Mouse (Mus musculus) E14TG2a.4 (cell line): ENCODE results near the gene Xpo6.
A peak's percentile ranks its signal among the peaks of the same experiment; 100 is the strongest.

Experiments used
- H3K27me3 ChIP-seq: 2 replicates; pipeline ENCODE4 v1.6.1; 2014; ENCODE audit warnings: low read length, control low read depth; ENCODE audit not compliant: insufficient read depth
- H3K36me3 ChIP-seq: 2 replicates; pipeline ENCODE4 v1.6.1; 2014; ENCODE audit warnings: low read length, control low read depth; ENCODE audit not compliant: insufficient read depth
- H3K4me1 ChIP-seq: replicated peaks from 2 replicates; pipeline ENCODE4 v1.6.1; 2014; ENCODE audit warnings: low read depth, low read length, control low read depth
- H3K4me3 ChIP-seq: replicated peaks from 2 replicates; pipeline ENCODE4 v1.5.1; 2014; ENCODE audit warnings: mild to moderate bottlenecking, low read length
- H3K9me3 ChIP-seq: 2 replicates; pipeline ENCODE4 v1.6.1; 2014; ENCODE audit warnings: low read length, control low read depth
- CTCF ChIP-seq: conservative IDR thresholded peaks from 2 replicates; pipeline ENCODE4 v1.5.1; 2014; ENCODE audit warnings: low read length
- NANOG ChIP-seq: IDR thresholded peaks from 2 replicates; pipeline ENCODE4 v1.6.1; 2014; ENCODE audit warnings: borderline replicate concordance, low read length, mixed read lengths
- POU5F1 ChIP-seq: IDR thresholded peaks from 2 replicates; pipeline ENCODE4 v1.6.1; 2014; ENCODE audit warnings: low read length, borderline replicate concordance

The Xpo6 gene

DNA sequence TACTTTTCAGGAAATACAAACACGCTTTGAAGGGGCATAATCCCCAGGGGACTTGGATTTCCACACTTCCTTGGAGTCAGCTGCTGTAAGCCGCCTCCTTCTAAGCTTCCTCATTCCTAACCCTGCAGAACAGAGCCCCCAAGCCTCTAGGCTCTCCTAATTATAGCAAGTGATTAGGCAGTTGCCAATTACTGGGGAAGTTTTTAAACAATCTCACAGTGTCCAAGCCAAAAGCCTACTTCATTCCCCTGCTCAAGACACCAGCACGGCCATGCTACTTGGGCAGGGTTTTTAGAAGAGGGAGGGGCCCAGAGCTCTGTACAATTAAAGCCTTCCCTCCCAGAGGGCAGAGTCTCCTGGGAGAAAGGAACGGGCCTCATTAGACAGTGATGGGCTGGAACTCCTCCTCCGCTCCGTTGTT, 114.0 kb downstream of the Xpo6 start:
- H3K27me3 ChIP-seq, result peaks cover 57% of the 10 kb centered on the region
- no peak for TF ChIP-seq NANOG
- no peak for TF ChIP-seq POU5F1
- TF ChIP-seq CTCF, result no peak
- H3K4me1 ChIP-seq, result peaks cover 22% of the 10 kb centered on the region
- H3K4me3 ChIP-seq, result no peak overlapping the region
- no peaks in the 10 kb centered on the region for H3K9me3 ChIP-seq
- no peaks in the 10 kb centered on the region for H3K36me3 ChIP-seq

DNA sequence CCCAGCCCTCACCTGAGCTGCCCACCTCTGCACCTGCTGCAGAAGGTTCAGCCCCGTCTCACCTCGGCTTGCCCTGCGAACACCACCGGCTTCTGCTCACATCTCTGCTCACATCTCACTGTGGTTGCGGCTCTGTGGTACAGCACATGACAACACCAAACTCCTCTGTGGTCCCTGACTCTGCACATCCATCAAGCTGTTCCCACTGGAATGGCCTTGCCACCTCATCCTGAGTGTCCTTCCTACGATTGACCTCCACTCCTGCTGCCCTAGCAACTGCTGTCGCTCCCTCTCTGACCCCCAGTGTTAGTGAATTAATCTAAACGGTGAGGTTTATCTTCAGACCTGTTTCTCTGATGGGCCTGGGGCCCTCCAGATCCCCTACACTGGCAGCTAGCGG, 115.1 kb downstream of the Xpo6 start:
- peaks cover 68% of the 10 kb centered on the region for H3K27me3 ChIP-seq
- H3K4me1 ChIP-seq, result peaks cover 26% of the 10 kb centered on the region
- H3K4me3 ChIP-seq, result no peak overlapping the region
- no peak for TF ChIP-seq NANOG
- TF ChIP-seq CTCF, result no peak
- no peaks in the 10 kb centered on the region for H3K36me3 ChIP-seq
- H3K9me3 ChIP-seq, result no peaks in the 10 kb centered on the region

DNA sequence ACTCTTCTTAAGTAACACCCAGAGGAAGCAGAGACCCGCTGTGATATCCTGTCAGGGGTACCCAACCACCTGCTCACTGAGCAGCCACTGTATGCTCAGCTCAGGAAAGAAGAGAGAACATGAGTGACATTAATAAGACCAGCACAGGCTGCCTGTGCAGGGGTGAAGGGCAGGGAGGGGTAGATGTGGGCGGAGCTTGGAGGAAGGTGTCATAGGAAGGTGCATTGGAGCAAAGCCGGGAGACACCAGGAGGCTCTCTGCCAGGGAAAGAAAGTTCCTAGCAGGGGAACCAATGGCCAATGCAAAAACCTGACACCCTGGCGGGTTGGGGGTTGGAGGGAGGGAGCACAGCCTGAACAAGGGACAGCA, 116.3 kb downstream of the Xpo6 start:
- peaks cover 26% of the 10 kb centered on the region for H3K4me1 ChIP-seq
- H3K27me3 ChIP-seq, result peaks cover 80% of the 10 kb centered on the region
- no peaks in the 10 kb centered on the region for H3K36me3 ChIP-seq
- no peak overlapping the region for H3K4me3 ChIP-seq
- TF ChIP-seq NANOG, result no peak
- no peak for TF ChIP-seq POU5F1
- no peak for TF ChIP-seq CTCF
- no peaks in the 10 kb centered on the region for H3K9me3 ChIP-seq

DNA sequence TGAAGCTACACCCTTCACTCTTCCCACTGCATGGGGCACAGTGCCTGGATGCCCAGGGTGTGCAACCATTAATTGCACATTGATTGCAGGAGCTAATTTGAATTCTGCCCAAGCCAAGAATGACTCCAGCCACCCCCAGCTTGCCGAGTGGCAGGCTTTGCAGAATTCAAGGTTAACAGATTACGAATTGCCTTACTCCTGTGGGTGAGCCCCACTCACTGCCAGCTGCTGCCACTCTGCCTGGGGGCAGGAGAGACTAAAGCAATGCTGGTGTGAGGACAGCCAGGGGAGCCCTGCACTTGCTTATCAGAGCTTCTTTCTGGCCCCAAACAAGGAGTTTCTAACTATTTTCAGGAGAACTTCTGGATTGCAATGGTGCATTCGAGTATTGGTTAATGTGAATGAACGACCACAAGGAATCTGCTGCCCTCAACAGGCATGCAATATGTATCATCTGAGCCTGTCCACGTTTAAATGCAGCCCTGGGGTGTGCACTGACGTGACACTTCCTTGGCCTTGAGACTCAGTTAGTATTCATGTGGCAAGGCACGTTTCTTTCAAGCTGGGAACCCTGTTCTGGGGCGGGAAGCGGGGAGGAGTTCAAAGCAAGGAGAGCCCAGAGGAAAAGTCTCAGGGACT, 116.8 kb downstream of the Xpo6 start:
- no peaks in the 10 kb centered on the region for H3K9me3 ChIP-seq
- no peaks in the 10 kb centered on the region for H3K36me3 ChIP-seq
- no peak overlapping the region for H3K4me3 ChIP-seq
- TF ChIP-seq NANOG, result no peak
- TF ChIP-seq POU5F1, result no peak
- no peak for TF ChIP-seq CTCF
- peaks cover 26% of the 10 kb centered on the region for H3K4me1 ChIP-seq
- peaks cover 85% of the 10 kb centered on the region for H3K27me3 ChIP-seq

DNA sequence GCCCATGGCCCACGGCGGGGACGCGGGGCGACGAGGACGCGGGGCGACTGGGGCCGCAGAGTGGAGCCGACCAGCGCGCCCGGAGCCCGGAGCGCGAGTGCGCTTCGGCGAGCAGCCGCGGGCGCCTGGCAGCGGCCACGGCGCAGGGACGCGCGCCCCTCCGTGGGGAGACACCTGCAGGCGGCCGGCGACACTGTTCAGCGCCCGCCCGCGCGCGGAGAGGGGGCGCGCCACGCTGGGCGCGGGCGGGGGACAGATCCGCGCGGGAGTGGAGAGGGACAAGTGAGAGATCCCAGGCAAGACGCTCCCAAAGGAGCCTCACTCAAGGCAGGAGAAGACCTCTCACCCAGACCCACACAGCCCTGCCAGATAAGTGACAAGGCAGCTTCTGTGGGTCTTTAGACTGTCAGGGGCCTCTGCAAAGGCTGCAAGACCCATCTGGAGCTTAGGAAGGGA, 118.0 kb downstream of the Xpo6 start, which contains the start of gene Gsg1l:
Gsg1l (minus strand) TSS at position 126 of the 456 bp plus-strand sequence.
- H3K9me3 ChIP-seq, result no peaks in the 10 kb centered on the region
- H3K4me3 ChIP-seq, result peak within 1 kb of the TSS; percentile 79
- TF ChIP-seq POU5F1 (no peak), CTCF (no peak), NANOG (no peak)
- no peaks in the 10 kb centered on the region for H3K36me3 ChIP-seq
- H3K4me1 ChIP-seq, result peaks cover 26% of the 10 kb centered on the region
- H3K27me3 ChIP-seq, result peaks cover 95% of the 10 kb centered on the region

DNA sequence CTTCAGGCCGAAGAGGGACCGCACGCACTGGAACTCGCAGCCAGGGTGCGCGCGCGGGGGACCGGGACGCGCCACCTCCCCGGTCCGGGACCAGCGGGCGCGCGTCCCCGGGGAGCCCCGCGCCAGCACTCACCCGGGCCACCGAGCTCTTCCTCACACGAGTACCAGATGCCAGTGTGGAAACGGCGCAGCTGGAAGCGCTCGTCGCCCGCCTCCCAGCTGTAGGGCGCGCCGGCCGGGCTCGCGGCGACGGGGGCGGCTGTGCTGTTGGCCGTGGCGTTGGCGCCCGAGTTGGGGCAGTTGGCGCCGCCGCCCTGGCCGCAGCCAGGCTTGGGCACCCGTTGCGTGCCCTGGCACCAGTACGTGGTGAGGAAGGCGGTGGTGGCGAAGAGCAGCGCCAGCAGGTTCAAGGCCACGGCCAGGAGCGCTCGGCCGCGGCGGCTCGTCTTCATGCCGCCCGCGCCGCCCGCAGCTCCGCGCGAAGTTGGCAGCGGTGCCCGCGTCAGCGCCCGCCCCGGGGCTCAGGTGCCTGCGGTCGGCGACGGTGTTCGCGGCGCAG, 118.5 kb downstream of the Xpo6 start:
- TF ChIP-seq POU5F1, result no peak
- no peaks in the 10 kb centered on the region for H3K36me3 ChIP-seq
- H3K4me1 ChIP-seq, result peaks cover 26% of the 10 kb centered on the region
- H3K27me3 ChIP-seq, result peaks cover 96% of the 10 kb centered on the region
- peak overlapping the region; percentile 79 for H3K4me3 ChIP-seq
- H3K9me3 ChIP-seq, result no peaks in the 10 kb centered on the region

DNA sequence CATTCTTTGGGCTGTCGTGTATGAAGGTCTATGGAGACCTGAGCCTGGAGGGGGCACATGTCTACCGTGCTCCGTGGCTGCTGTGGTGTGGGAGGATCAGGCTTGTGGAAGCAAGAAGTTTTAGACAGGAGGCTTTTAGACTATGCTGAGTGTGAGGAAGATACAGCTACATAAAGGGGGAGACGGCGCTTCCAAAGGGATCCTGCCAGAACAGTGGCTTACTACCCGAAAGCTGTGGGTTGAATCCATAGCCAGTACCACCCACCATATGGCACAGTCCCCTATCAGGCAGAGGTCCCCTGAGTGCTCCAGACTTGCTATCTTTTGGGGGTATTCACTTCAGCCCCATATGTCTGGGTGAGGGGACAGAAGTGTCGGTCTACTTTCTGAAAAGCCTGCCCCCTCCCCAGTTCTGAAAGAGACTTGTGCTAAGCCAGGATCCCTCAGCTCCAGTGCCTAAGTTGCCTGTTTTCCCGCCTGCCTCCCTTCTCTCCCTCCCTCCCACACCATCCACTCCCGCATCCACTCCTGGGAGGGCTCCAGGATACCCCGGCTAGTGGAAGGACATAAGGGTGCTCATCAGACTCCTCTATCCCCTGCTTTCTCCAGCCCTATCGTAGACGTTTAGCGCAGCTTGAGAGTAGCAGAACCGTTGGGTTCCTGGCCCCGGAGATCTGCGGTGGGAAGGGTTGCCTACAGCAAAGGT, 119.2 kb downstream of the Xpo6 start:
- peaks cover 23% of the 10 kb centered on the region for H3K4me1 ChIP-seq
- no peaks in the 10 kb centered on the region for H3K36me3 ChIP-seq
- peak overlapping the region; percentile 79 for H3K4me3 ChIP-seq
- peaks cover 90% of the 10 kb centered on the region for H3K27me3 ChIP-seq
- H3K9me3 ChIP-seq, result no peaks in the 10 kb centered on the region
- TF ChIP-seq CTCF, result no peak
- TF ChIP-seq NANOG, result no peak
- TF ChIP-seq POU5F1, result no peak

DNA sequence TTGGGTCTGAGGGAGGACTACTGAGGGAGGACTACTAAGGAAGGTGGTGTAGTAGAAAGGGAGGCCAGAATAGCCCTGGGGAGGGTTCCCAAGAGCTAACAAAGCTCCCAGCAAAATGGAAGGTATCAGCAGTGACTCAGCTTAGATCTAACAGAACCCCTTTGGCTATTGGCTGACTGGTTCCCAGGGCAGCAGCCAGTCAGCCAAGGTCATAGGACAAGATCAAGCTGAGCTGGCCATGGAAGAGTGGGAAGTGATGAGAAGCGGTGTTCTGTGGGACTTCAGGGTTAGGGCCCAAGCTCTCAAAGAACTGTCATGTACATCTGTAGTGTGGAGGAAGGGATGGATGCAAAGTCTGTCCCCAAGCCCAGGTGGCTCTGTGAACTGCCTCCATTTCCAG, 123.4 kb downstream of the Xpo6 start:
- peaks cover 51% of the 10 kb centered on the region for H3K27me3 ChIP-seq
- no peaks in the 10 kb centered on the region for H3K36me3 ChIP-seq
- no peak for TF ChIP-seq CTCF
- H3K4me3 ChIP-seq, result no peak overlapping the region
- peaks cover 5% of the 10 kb centered on the region for H3K4me1 ChIP-seq
- no peaks in the 10 kb centered on the region for H3K9me3 ChIP-seq
